In the genomic region with DNA sequence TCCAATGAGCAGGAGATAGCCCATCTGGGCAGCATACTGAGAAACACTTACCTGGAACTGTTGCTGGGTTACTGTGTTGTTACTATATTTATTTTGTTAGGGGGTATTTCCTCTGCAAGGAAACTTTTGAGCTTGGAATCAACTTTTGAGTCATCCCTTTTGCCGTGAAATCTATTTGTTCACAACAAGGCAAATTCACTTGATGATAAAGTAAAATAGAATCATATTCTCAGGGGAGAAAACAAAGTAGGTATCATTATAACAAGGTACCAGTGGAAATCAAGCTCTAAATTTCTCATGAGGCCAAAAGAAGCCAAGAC, we compare ENCODE assay signal across 8 mouse cellular contexts. TPM values are rescaled to one million over a fixed set of nuclear protein-coding genes. Genes with fewer than 3 reads are reported as not detected.
DNase-seq lines count a peak whose midpoint lies in the region; ATAC-seq and TF ChIP-seq lines count a peak whose summit lies in the region.

No protein-coding gene starts in this region.

- H3K9ac ChIP-seq in heart, embryonic 12.5 days: no peak overlapping the region
- H3K9ac ChIP-seq in lung, embryonic 15.5 days: no peak overlapping the region
- H3K9ac ChIP-seq in hindbrain, postnatal 0 days (replicated peaks; ENCODE audit: low read length): no peak overlapping the region

- ATAC-seq in heart, embryonic 12.5 days (ENCODE audit: insufficient number of reproducible peaks, low FRiP score): no peak
- ATAC-seq in lung, embryonic 15.5 days (ENCODE audit: borderline replicate concordance, extremely low read depth, low FRiP score, low TSS enrichment): no peak
- ATAC-seq in hindbrain, postnatal 0 days: no peak
- no peak for ATAC-seq in CD4-positive, CD25-positive, alpha-beta regulatory T cell, adult 4 months

- H3K4me2 ChIP-seq in heart, embryonic 12.5 days: peak overlapping the region; percentile 70
- peak overlapping the region; percentile 53 for H3K4me2 ChIP-seq in lung, embryonic 15.5 days
- peak overlapping the region; percentile 52 for H3K4me2 ChIP-seq in hindbrain, postnatal 0 days (ENCODE audit: low read depth, low read length)
- peak overlapping the region; percentile 58 for H3K4me2 ChIP-seq in myocyte (ENCODE audit: low read depth)

- WGBS in heart, embryonic 12.5 days: 63% methylated on average over 1 of the region's 1 CpGs
- WGBS in lung, embryonic 15.5 days: 50% methylated on average over 1 of the region's 1 CpGs
- 40% methylated on average over 1 of the region's 1 CpGs for WGBS in hindbrain, postnatal 0 days

- no peaks in the 10 kb centered on the region for H3K36me3 ChIP-seq in heart, embryonic 12.5 days
- no peaks in the 10 kb centered on the region for H3K36me3 ChIP-seq in lung, embryonic 15.5 days
- no peaks in the 10 kb centered on the region for H3K36me3 ChIP-seq in hindbrain, postnatal 0 days (ENCODE audit: insufficient read depth, low read length)
- no peaks in the 10 kb centered on the region for H3K36me3 ChIP-seq in myocyte (ENCODE audit: control insufficient read depth, insufficient read depth)

- H3K9me3 ChIP-seq in heart, embryonic 12.5 days (replicated peaks): no peaks in the 10 kb centered on the region
- H3K9me3 ChIP-seq in lung, embryonic 15.5 days: no peaks in the 10 kb centered on the region
- H3K9me3 ChIP-seq in hindbrain, postnatal 0 days (ENCODE audit: low read length): no peaks in the 10 kb centered on the region

- no peak for TF ChIP-seq CTCF in hindbrain, postnatal 0 days (IDR thresholded peaks at IDR 0.05; ENCODE audit: low read depth)

- DNase-seq in heart, adult 11 months: no peak
- DNase-seq in lung, postnatal 10 days: no peak
- DNase-seq in hindbrain, postnatal 0 days (ENCODE audit: low spot score): no peak
- DNase-seq in gastrocnemius, postnatal 14 days: no peak

- no peaks in the 10 kb centered on the region for H3K79me2 ChIP-seq in myocyte (ENCODE audit: control insufficient read depth, insufficient read depth)

- peak overlapping the region; percentile 41; the same call in 1 of the 2 replicates for H3K4me3 ChIP-seq in heart, embryonic 12.5 days
- H3K4me3 ChIP-seq in lung, embryonic 15.5 days: no peak overlapping the region
- no peak overlapping the region for H3K4me3 ChIP-seq in hindbrain, postnatal 0 days (ENCODE audit: low read length)
- H3K4me3 ChIP-seq in myocyte: no peak overlapping the region

- H3ac ChIP-seq in myocyte (ENCODE audit: control insufficient read depth, insufficient read length): no peak overlapping the region

- intact Hi-C loops in gastrocnemius, postnatal 14 days (cut with DNase I; ENCODE audit: low total_unique reads): no loop called here

- H3K4me1 ChIP-seq in heart, embryonic 12.5 days (replicated peaks): peaks cover 10% of the 10 kb centered on the region; the same call in 1 of the 2 replicates
- peaks cover 6% of the 10 kb centered on the region; the same call in 1 of the 2 replicates for H3K4me1 ChIP-seq in lung, embryonic 15.5 days
- H3K4me1 ChIP-seq in hindbrain, postnatal 0 days (ENCODE audit: insufficient read depth, low read length): peaks cover 9% of the 10 kb centered on the region; the same call in 1 of the 2 replicates

- H3K27me3 ChIP-seq in heart, embryonic 12.5 days (replicated peaks): no peaks in the 10 kb centered on the region
- H3K27me3 ChIP-seq in lung, embryonic 15.5 days: no peaks in the 10 kb centered on the region
- no peaks in the 10 kb centered on the region for H3K27me3 ChIP-seq in hindbrain, postnatal 0 days (ENCODE audit: insufficient read depth, low read length)
- no peaks in the 10 kb centered on the region for H3K27me3 ChIP-seq in myocyte (ENCODE audit: control insufficient read depth, insufficient read depth, insufficient read length)

- TF ChIP-seq POLR2A in myocyte (IDR thresholded peaks at IDR 0.05; ENCODE audit: insufficient read length, low read depth): no peak

- H3K27ac ChIP-seq in heart, embryonic 12.5 days (ENCODE audit: poor library complexity, severe bottlenecking): no peak overlapping the region
- no peak overlapping the region for H3K27ac ChIP-seq in lung, embryonic 15.5 days
- peak overlapping the region; percentile 78; the same call in 1 of the 2 replicates for H3K27ac ChIP-seq in hindbrain, postnatal 0 days

TF ChIP-seq in myocyte, 11 proteins besides CTCF, POLR2A, EP300 and RAD21:
- TF ChIP-seq E2F4 (IDR thresholded peaks at IDR 0.05; ENCODE audit: insufficient read depth) (no peak), SRF (IDR thresholded peaks at IDR 0.05; ENCODE audit: control insufficient read depth, insufficient read length, low read depth) (no peak), CEBPB (IDR thresholded peaks at IDR 0.05; ENCODE audit: insufficient read depth, poor library complexity, severe bottlenecking) (no peak), POLR2AphosphoS2 (IDR thresholded peaks at IDR 0.05; ENCODE audit: insufficient read length, low read depth) (no peak), MYOG (IDR thresholded peaks at IDR 0.05; ENCODE audit: control insufficient read depth in 1 of 3, insufficient read depth in 1 of 3, insufficient read length in 2 of 3, low read depth in 2 of 3) (no peak), MAX (IDR thresholded peaks at IDR 0.05; ENCODE audit: low read depth) (no peak), USF1 (IDR thresholded peaks at IDR 0.05; ENCODE audit: low read depth) (no peak), TCF3 (IDR thresholded peaks at IDR 0.05; ENCODE audit: insufficient read length, low read depth) (no peak), TCF12 (IDR thresholded peaks at IDR 0.05; ENCODE audit: insufficient read depth, poor library complexity, severe bottlenecking) (no peak)

RNA-seq across cellular contexts. Expression of gene Nsmce3, which starts 32.3 kb away (rescaled TPM):
- polyA plus RNA-seq in heart, embryonic 12.5 days (2016; fragmentation: Nextera tagmentation; extraction: Ambion mirVana): 8.9 and 9.2 TPM in 2 replicates
- polyA plus RNA-seq in lung, embryonic 15.5 days (2015; fragmentation: Nextera tagmentation; extraction: Ambion mirVana): 11.3 and 11.7 TPM in 2 replicates
- total RNA-seq in hindbrain, postnatal 0 days (2014; rRNA removed): 18.4 and 19.3 TPM in 2 replicates
- polyA plus RNA-seq in hindbrain, postnatal 0 days (2015; fragmentation: Nextera tagmentation; extraction: Ambion mirVana): 10.2 and 10.5 TPM in 2 replicates
- 5.4 TPM for polyA plus RNA-seq in myocyte (2012; fragmentation: generic; extraction: Trizol)
- total RNA-seq in gastrocnemius, postnatal 14 days (2021): 1 to 10 TPM; 3.1 to 3.5 TPM
- 1 to 10 TPM; 1.7 to 2.0 TPM for polyA plus RNA-seq in CD4-positive, CD25-positive, alpha-beta regulatory T cell, adult 4 months (2017; shearing (Covaris generic))
